Mouse (Mus musculus): ENCODE measurements around the gene Cd3eap.
A peak's percentile ranks its signal among the peaks of the same experiment; 100 is the strongest.

The Cd3eap gene

DNA sequence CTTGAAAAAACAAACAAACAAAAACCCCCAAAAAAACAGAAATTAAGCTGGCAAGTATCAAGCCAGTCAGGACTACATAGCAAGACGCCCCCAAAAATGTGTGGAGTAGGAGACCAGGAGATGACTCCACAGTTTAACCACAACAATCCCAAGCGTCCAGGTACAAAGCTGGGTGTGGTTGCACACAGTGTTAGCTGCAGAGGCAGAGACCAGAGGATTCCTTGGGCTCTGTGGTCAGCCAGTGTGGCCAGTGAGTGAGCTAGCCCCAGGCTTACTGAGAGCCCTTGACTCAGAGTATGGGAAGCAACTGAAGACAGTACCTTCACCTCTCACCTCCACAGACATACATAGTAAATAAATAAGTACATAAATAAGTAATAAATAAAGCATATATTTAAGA, 27.4 kb downstream of the Cd3eap start:
- no peak for DNase-seq (ENCODE audit: low spot score)

DNA sequence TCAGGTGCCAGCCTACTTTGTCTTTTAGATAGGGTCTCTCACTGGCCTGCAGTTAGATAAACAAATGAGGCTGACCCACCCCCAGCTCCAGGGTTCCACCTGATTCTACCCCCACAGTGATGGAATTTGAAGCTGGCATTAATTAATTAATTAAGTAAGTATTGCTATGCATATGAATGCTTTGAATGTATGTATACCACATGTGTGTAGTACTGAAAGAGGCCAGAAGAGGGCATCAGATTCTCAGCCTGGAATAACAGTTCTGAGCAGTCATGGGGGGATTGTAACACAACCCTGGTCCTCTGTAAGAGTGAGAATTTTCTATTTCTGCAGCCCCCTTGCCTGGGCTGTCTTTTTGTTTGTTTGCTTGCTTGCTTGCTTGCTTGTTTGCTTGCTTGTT, 30.9 kb downstream of the Cd3eap start:
- DNase-seq (ENCODE audit: low spot score), result no peak

DNA sequence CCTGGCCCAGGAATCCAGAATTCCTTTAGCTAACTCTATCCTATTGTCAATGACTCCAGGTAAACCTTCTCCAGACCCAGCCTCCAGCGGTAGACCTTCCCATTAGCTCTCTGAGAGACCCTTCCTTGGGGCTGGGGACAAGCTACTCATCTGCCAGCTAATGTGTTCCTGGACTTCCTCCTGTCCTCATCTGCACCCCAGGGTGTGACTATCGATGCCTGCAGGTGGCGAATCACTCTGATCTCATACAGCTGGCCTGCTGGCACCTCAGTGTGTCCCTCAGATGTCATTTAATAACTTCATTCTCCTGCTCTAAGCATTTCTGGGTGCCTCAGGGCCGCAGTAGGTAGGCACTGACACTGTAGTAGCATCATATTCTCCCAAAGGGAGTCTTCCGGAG, 31.5 kb downstream of the Cd3eap start:
- no peak for DNase-seq (ENCODE audit: low spot score)

DNA sequence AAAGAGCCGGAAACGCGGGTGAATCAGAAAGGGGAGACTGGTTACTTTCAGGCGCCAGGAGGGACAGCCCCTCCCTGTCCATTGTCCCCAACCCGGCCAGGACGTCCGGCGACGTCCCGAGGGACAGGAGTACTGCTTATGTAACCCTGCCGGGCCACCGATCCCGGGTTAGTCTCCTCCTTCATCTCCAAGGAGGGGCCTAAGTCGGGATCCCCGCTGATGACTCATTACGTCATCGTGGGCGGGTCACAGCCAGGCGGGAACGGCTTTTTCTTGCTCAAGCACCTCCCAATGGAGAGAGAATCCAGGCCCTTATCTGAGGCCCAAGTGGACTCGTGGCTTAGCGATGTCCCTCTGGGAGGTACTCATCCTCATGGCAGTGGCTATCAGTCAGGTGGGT, 32.2 kb downstream of the Cd3eap start:
- DNase-seq (ENCODE audit: low spot score), result peak; percentile 90

DNA sequence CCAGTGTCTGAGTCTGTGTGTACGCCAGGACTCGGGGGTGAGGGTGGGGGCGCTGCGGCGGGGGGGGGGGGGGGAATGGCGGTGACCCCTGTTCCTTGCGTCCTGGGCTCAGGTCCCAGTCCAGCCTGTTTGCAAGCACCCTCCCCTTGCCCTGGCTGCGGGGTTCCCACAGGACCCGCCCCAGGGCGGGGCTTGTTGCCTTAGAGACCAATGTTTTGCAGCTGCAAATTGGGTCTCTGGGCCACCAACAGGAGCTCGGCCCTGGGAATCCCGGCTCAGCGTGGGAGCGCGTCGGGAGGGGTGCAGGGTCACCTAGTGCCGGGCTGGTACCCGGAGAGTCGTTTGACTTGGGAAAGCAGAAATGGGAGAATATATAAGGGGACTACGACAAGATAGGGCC, 32.9 kb downstream of the Cd3eap start:
- peak; percentile 78 for DNase-seq (ENCODE audit: low spot score)

DNA sequence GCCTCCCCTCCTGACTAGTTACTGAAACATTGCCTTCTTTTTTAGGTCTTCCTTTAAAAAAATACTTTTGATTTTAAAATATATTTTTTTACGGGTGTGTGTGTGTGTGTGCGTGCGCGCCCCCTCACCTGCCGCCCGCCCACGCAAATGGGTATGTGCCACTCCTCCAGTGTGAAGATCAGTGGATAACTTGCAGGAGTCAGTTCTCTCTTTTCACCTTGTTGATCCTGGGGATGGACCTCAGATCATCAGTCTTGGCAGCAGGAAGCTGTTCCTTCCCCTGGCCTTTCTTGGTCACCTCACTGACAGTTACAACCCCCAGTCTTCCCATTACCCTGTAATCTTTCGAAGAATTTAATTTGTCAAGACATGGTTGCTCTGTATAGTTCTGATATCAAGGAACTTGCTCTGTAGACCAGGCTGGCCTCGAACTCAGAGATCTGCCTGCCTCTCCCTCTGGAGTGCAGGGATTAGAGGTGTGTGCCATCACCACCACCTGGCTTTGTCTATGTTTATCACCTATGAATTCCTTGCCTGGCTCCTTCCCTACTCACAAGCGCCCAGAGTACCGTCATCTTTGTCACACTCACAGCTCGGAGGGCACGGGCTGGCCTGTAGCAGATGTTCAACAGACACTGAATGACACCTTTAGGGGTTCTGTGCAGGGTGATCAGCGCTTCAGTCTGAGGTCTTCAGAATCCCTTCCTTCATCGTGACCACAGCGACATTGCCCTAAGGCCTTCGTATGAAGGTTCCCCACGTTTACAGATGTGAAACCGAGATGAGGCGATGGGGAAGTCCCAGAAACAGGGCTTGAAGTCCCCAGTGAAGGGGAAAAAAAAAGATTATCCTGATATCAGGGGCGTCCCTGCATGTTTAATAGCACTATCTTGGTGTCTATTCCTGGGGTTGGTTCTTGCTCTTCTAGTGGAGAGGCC, 33.8 kb downstream of the Cd3eap start:
- no peak for DNase-seq (ENCODE audit: low spot score)

DNA sequence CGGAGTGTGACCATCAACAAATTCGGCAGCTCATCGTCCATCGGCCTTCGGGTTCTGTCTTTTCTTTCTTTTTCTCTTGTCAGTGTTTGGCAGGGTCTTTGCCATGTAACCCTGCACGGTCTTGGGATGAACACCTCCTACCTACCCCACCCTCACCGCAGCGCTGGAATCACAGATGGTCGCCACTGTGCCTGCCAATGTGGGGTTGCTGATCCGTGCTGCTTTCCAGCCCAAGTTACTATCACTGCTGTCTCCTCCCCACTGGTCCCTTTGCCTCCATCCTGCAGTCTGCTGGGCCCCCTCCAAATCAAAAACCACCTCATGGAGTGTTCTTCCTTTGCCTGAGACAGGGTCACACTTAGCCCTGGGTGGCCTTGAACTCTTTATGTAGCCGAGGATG, 35.1 kb downstream of the Cd3eap start:
- DNase-seq (ENCODE audit: low spot score), result no peak

DNA sequence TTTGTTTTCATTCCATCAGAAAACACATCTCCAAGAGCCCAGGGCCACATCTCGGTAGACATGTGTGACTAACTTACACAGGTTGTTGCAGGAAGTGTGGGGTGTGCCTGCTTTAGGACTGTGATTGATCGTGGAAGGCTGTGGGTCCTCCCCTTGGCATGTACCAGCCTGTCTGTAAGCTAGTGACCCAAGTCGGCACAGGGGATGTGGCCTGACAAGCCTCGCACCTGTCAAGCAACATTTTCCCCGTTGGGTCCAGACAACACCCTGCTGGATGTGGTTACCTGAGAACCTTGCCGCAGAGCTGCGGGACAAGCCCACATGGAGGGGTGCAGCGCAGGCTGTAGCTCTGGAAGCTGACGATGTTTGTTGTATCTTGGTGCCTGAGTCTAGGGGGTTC, 36.8 kb downstream of the Cd3eap start:
- DNase-seq (ENCODE audit: low spot score), result no peak

DNA sequence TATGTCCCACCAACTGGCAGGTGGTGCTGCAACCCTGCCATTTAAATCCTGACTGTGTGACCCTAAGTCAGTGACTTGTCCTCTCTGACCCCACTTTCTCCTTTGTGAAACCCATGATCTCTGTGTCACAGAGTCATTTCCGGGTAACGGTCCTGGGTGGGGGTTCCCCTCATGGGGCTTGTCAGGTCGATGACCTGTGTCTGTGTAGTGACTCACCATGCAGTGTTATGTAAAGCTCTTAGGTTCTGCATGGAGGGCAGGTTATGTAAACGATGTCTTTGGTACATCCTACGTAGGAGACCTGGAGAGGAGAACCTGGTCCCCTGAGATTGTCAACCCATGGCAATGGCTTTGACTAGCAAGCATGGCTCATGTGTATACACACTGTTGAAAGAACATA, 37.8 kb downstream of the Cd3eap start:
- DNase-seq (ENCODE audit: low spot score), result no peak

DNA sequence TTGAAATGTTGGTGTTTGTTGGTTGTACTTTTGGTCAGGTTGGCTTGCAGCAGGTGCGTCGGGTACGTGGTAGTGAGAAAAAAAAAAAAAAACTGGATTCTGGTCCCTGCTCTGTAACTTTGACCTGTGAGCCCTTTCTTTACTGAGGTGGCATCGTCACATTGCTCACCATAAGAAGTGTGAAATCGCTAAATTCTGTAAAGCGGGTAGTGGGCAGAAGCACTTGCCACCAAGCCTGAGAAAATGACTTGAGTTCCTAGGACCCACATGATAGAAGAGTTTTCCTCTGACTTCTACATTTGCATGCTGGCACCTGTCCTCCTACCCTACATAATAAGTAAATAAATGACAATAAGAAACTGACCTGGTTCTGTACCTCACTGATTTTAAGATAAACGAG, 38.6 kb downstream of the Cd3eap start:
- no peak for DNase-seq (ENCODE audit: low spot score)

DNA sequence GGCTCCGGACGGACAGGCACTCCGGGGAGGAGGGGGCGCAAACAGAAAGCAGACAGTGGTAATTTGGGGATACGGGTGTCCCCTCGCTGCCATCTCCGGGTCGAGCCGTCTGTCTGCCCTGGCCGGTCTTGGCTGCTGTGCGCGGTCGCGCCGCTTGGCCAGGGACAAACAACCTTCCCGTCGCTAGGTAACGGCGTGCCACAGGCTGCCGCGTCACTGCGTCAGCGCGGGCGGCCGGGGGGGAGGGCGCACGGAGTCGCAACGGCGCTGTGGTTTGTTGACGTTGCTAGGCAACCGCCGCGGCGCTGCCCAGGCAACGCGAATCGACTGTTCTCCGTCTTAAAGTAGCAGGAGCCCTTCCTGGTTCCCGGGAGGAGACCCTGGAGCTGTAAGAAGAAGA, 39.4 kb downstream of the Cd3eap start:
- peak; percentile 87 for DNase-seq (ENCODE audit: low spot score)

DNA sequence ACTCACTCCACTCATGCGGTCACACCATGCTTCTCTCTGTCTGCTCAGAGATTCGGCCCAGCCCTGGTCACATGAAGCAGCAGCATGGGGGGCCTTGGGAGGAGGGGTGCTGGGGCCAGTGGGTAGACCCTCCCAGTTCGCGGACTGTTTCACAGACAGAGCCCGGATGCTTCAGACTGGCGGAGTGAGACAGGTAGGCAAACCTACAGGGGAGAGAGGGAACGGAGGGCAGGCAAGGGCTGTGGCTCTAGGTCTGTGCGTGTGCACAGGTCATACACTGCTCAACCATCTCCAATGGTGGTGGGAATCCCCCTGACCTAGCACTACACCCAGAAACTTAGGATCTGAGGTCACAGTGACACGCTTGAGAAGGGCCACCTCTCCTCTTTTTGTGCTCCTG, 39.8 kb downstream of the Cd3eap start:
- no peak for DNase-seq (ENCODE audit: low spot score)

DNA sequence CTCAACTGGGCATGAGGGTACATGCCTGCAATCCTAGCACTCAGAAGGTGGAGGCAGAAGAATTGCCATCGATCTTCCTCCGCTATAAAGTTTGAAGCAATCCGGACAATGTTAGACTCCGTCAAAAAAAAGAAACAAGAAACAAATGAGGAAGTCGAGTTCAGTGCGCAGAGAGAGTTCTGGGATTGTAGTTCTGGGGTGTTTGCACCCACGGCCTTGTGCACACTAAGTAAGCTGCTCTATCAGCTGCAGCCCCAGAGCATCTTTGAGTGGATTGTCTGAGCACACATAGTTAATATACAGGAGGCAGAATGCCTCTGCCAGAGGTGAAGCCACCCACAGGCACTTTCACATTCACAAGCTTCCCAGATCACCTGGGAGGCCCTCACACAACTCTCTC, 40.6 kb downstream of the Cd3eap start:
- no peak for DNase-seq (ENCODE audit: low spot score)

DNA sequence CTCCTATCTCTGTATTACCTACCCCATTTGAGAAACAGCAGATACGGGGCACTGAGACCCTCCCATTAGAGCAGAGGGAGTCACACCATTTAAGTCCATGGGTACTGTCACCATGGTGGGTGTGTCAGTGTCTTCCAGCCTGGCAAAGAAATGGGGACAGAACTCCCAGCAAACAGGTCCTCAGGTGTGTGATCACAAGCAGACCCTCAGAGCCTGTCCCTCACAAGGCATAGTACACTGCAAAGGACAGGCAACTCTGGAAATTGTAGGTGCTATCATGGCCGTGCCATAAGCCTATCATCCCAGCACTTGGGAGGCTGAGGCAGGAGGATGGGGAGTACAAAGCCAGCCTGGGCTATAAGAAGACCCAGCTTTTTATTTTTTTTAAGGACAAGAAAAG, 41.1 kb downstream of the Cd3eap start:
- DNase-seq (ENCODE audit: low spot score), result no peak

DNA sequence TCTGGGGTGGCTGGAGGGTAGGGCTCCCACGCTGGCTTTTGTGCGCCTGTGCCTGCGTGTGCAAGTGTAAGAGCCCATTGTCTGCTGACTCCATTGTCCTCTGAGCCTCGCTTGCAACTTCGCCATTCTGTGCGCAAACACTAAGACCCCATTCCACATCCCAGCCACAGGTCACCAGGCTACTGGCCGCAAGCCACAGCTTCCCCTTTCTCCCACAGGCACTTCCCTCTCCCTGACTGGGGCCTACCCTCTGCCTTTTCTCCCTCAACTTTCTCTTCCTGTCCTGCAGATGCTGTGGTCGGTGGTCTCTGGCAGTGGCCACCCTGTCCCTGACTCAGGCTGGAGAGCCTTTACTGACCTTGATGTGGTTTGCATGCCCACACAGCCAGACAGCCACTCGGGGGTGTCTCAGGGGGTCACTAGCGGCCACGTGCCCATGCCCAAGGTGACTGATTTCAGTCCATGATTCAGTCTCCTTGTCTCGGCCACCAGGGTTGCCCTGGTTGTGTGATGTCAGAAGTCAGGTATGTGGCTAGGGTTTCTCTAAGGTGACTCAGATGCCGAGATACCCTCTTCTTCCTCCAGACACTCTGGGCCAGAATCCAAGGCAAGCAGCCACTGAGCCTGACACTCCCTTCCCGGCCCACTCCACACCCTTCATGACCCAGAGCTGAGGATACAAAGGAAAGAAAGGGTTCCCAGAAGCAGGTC, 42.7 kb downstream of the Cd3eap start:
- DNase-seq (ENCODE audit: low spot score), result no peak

DNA sequence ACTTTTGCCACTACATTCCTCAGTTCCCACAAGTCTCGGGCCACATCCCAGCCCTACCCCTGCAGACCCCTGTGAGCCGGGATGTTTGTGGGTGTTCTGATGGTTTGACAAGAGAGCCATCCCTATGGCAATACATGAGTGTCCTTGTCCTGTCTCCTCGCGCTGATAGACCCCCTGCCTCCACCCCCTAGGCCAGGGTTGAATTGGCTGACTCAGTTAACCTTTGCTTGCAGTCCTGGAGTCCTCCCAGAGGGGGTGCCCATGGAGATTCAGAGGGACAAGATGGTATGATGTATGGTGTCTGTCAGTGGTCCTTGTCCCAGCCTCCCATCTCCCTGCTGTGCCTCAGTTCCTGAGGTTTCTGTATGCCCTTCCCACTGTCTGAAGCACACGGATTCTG, 45.2 kb downstream of the Cd3eap start:
- no peak for DNase-seq (ENCODE audit: low spot score)

DNA sequence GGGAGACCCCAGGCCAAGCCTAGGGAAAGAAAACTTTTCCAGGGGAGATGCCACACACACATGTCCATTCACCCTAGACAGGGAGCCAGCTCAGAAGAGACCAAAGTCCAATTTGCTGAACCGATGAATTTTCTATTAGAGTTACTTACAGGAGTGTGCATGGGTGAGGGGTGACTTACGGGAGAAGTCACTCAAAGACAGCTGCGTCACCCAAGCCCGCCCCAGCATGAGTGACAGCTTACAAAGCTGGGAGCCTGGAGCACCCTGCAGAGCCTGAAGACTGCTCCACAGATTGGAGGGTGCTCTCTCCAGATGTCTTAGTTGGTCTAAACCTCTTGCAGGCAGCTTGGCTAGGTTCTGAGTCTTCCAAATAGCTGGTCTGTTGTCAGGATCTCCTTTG, 47.3 kb downstream of the Cd3eap start:
- DNase-seq (ENCODE audit: low spot score), result no peak

DNA sequence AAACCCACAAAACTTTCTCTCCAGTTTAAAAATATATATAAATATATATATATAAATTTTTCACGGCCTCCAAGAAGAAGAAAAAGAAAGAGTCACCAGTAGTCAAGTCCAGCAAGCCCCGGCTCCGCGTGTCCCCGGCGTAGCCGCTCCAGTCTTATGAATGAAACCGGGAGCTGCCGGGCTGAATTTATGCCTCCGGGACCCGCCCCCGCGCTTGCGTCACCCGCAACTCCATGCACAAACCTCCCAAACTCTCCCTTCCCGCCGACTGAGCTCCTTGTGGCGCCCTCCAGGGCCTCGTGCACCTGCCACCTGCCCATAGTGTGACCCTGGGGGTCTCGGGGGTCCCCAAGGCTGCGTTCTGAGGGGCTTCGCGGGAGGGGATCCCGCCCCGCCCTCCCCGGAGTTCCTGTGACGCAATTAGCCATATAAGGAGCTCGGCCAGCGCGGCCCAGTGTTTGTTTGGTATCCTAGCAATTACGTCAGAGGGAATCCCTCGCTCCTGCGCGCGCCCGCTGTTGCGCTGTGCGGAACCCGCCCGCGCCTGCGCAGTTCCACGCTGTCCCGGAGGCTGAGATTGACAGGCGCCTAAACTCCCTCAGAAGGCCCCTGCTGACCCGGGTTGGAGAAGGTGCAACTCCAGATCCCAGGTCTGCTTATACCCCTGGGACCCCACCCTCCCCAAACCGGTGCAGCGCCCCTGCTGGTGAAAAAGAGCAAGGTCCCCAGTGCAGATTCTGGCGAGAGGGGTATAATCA, 49.2 kb downstream of the Cd3eap start, which contains the start of gene Fosb:
Gene Fosb (minus strand): TSS at position 168 of the 758 bp plus-strand sequence.
- peak; percentile 93 for DNase-seq (ENCODE audit: low spot score)

DNA sequence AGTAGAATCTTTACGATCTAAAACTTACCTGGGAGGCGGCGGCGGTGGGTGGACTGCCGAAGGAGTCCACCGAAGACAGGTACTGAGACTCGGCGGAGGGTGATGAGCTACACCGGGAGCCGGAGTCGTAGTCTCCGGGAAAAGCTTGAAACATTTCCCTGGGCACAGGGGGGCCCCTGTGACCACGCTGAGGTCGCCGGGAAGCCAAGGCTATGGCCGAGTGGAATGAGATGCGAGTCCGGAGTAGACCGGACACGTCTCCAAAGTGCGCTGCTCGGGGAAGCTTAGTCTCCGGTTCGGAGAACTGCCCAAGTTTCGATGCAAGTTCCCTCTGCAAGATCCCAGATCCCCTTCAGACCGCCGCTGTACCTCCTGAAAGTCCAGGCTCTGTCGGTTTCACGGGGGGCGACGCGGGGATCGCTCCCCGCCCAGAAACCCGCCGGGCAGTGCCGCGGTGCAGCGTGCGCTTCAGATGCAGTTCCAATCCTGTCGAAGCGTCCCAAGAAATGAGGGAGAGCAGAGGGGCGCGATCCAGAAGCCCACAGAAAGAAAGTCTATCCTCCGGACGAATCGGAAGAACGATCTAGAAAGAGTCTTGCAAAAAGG, 49.9 kb downstream of the Cd3eap start:
- DNase-seq (ENCODE audit: low spot score), result no peak

DNA sequence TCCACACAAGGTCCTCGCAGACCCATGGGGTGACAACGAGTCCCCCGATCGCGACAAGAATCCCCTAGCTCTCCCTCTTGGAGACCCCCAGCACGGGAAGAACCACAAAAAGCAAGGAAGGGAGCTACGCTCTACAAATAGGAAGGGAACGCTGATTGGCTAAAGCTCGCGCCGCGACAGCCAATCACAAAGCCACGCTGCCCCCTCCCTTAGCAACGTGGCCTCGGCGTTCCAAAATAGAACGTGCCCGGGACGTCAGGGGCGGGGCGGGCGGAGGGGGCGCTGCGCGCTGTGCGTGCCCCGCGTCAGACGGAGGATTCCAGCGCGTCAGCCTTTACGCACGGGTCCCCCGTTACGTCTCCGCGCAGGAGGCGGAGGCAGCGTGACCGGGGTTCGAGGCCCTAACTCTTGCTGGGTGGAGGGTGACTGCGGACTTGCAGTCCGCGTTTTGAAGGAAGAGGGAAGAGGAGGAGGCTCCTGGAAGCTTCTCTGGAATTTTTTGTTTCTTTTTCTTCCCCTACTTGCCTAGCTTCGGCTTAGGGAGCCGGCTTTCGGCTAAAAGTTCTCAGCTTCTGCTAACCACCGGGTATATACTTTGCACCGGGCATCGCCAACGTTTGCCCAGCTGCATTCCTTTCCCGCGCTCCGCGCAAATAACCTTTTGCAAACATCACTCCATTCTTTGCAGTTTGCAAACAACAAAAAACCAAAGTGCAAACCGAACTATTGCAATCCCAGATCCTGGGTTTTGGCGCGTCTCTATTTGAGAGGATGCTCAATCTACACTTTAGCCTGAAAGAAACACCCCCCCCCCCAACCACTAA, 50.6 kb downstream of the Cd3eap start:
- DNase-seq (ENCODE audit: low spot score), result peak; percentile 88

DNA sequence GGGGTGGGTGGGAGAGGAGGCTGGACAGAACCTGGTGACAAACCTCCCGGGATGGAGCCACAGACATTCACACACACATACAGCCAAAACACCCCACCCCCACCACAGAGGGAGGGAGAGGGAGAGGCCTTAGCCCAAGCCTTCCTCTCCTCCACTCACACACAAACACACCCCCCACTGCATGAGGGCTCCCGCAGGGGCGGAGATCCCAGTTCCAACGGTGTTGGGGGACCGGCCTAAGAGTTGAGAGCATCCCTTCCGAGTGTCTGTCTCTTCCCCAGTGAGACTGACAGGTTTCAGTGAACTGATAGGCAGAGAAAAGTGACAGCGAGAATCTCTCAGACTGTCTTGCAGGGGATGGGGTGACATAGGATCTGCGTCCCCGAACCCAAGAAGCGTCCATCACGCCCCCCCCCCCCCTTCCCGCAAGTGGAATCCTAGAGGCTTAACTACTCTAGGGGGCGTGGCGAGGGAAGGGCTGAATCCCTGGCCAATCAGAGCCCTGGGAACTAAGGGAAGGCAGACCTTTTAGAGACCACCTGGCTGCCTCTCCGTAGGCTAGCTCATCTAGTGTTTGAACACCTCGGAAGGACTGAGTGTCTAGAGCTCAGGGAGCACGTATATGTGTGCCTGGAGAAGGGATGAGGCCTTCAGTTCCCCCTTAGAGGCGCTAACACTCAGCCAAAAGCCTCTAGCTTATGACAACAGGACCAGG, 51.4 kb downstream of the Cd3eap start:
- no peak for DNase-seq (ENCODE audit: low spot score)
